Comparison of ENCODE assay signal across 10 mouse cellular contexts in genomic region chr6:72237035-72237434, GRCm38 (mm10). TPM values are rescaled to one million over a fixed set of nuclear protein-coding genes. Genes with fewer than 3 reads are reported as not detected.
DNase-seq lines count a peak whose midpoint lies in the region; ATAC-seq and TF ChIP-seq lines count a peak whose summit lies in the region.
"Had no signal": no experiment of that assay in that cellular context is flagged by ENCODE, and none has a peak within 500 bp of the region (broad histone marks: within the 10 kb centered on the region; RNA-seq: fewer than 3 reads in every experiment).

No protein-coding gene starts in this region.

- DNase-seq in liver: peak; percentile 80
- DNase-seq in cerebellum, adult 18-20 months: peak; percentile 89 to 91
- DNase-seq in frontal cortex, postnatal 10 days (ENCODE audit: low spot score in 2 of 2): peak; percentile 46 to 75
- DNase-seq in kidney, adult 8-10 months: peak; percentile 74 to 90
- peak; percentile 88 for DNase-seq in limb, embryonic 14.5 days (ENCODE audit: low spot score)
- peak; percentile 68 for DNase-seq in ovary, adult 18-20 months (ENCODE audit: low spot score)
- DNase-seq in thymus, adult 2 months: peak; percentile 75

- no peak overlapping the region for H3K4me2 ChIP-seq in liver, embryonic 12.5 days
- no peak overlapping the region for H3K4me2 ChIP-seq in limb, embryonic 14.5 days (replicated peaks; ENCODE audit: low read depth, low read length, severe bottlenecking)
- H3K4me2 ChIP-seq: embryonic facial prominence, embryonic 12.5 days; stomach, embryonic 15.5 days had no signal

- no peak overlapping the region for H3K9ac ChIP-seq in liver, embryonic 12.5 days
- H3K9ac ChIP-seq in limb, embryonic 14.5 days (ENCODE audit: low read depth, low read length, severe bottlenecking): no peak overlapping the region
- H3K9ac ChIP-seq: embryonic facial prominence, embryonic 12.5 days; stomach, embryonic 15.5 days had no signal

- no peak overlapping the region for H3K27ac ChIP-seq in liver, embryonic 12.5 days
- H3K27ac ChIP-seq in limb, embryonic 14.5 days (replicated peaks; ENCODE audit: low read depth, low read length): no peak overlapping the region
- no peak overlapping the region for H3K27ac ChIP-seq in thymus, adult 2 months (ENCODE audit: control insufficient read depth, insufficient read depth, low read length)
- H3K27ac ChIP-seq: embryonic facial prominence, embryonic 12.5 days; stomach, embryonic 15.5 days had no signal

- H3K4me3 ChIP-seq in liver, embryonic 12.5 days: no peak overlapping the region
- H3K4me3 ChIP-seq in limb, embryonic 14.5 days (replicated peaks; ENCODE audit: low read length): no peak overlapping the region
- H3K4me3 ChIP-seq in thymus, adult 2 months (ENCODE audit: control insufficient read depth, insufficient read depth, low read length): no peak overlapping the region
- H3K4me3 ChIP-seq: embryonic facial prominence, embryonic 12.5 days; stomach, embryonic 15.5 days had no signal

- no peak for TF ChIP-seq POLR2A in limb, embryonic 14.5 days (IDR thresholded peaks at IDR 0.05; ENCODE audit: borderline replicate concordance, extremely low read depth, insufficient read depth, insufficient read length)
- no peak for TF ChIP-seq POLR2A in thymus, adult 2 months (IDR thresholded peaks at IDR 0.05; ENCODE audit: control insufficient read depth, extremely low read depth, insufficient read depth, low read length, poor library complexity)

- H3K9me3 ChIP-seq in liver, embryonic 12.5 days (replicated peaks): no peaks in the 10 kb centered on the region
- no peaks in the 10 kb centered on the region for H3K9me3 ChIP-seq in limb, embryonic 14.5 days (ENCODE audit: control insufficient read depth, low read length)
- H3K9me3 ChIP-seq: embryonic facial prominence, embryonic 12.5 days; stomach, embryonic 15.5 days had no signal

- WGBS in liver, embryonic 12.5 days (ENCODE audit: insufficient replicate concordance): 0% methylated on average over 5 of the region's 5 CpGs
- 0% methylated on average over 5 of the region's 5 CpGs for WGBS in limb, embryonic 14.5 days
- under 1% methylated on average over 5 of the region's 5 CpGs for WGBS in thymus, adult 2 months

- H3K36me3 ChIP-seq in liver, embryonic 12.5 days: no peaks in the 10 kb centered on the region
- no peaks in the 10 kb centered on the region for H3K36me3 ChIP-seq in limb, embryonic 14.5 days (ENCODE audit: control insufficient read depth, insufficient read depth, low read length)
- no peaks in the 10 kb centered on the region for H3K36me3 ChIP-seq in thymus, adult 2 months (ENCODE audit: control insufficient read depth, insufficient read depth, low read length)
- H3K36me3 ChIP-seq: embryonic facial prominence, embryonic 12.5 days; stomach, embryonic 15.5 days had no signal

- 0 out of 2 replicates have a peak, but pooled peaks cover 13% of the 10 kb centered on the region for H3K4me1 ChIP-seq in liver, embryonic 12.5 days
- peaks cover 39% of the 10 kb centered on the region for H3K4me1 ChIP-seq in limb, embryonic 14.5 days (ENCODE audit: control insufficient read depth, insufficient read depth, low read length)
- 0 out of 2 replicates have a peak, but pooled peaks cover 7% of the 10 kb centered on the region for H3K4me1 ChIP-seq in thymus, adult 2 months (replicated peaks; ENCODE audit: control insufficient read depth, insufficient read depth, low read length)

- peaks cover 100% of the 10 kb centered on the region for H3K27me3 ChIP-seq in liver, embryonic 12.5 days (replicated peaks)
- no peaks in the 10 kb centered on the region for H3K27me3 ChIP-seq in limb, embryonic 14.5 days (ENCODE audit: control insufficient read depth, insufficient read depth, low read length)
- H3K27me3 ChIP-seq in thymus, adult 2 months (ENCODE audit: control insufficient read depth, insufficient read depth, low read length): peaks cover 5% of the 10 kb centered on the region; the same call in 1 of the 2 replicates

- TF ChIP-seq CTCF in thymus, adult 2 months (IDR thresholded peaks at IDR 0.05; ENCODE audit: borderline replicate concordance, control insufficient read depth, extremely low read depth, insufficient read depth, low read length, poor library complexity): peak; percentile 65; the same call in 1 of the 2 replicates

- no peak for ATAC-seq in liver, embryonic 12.5 days
- no peak for ATAC-seq in limb, embryonic 14.5 days (ENCODE audit: low FRiP score, low read depth)

RNA-seq across cellular contexts. Expression of gene Atoh8, which starts 1.7 kb away (rescaled TPM):
- 2.0 and 2.1 TPM in 2 replicates for polyA plus RNA-seq in liver, embryonic 12.5 days (2016; fragmentation: Nextera tagmentation; extraction: Ambion mirVana)
- 19.8 and 26.5 TPM in 2 replicates for polyA plus RNA-seq in limb, embryonic 14.5 days (2012; rRNA removed)
- 15.1 and 19.5 TPM in 2 replicates for polyA plus RNA-seq in limb, embryonic 14.5 days (2014; fragmentation: Nextera tagmentation; extraction: Ambion mirVana)
- 3.6 and 3.8 TPM in 2 replicates for polyA plus RNA-seq in thymus, adult 2 months (2012; rRNA removed)
